Mouse (Mus musculus) adrenal gland, adult 8-10 months (tissue): Measurements from ENCODE around the gene Sema5a. TPM values are rescaled to one million over a fixed set of nuclear protein-coding genes. Genes with fewer than 3 reads are reported as not detected.
"Not testable (repeated sequence)": the region's sequence is repeated elsewhere in the genome, so short reads cannot be mapped to it uniquely, and the experiment has no call there.

ENCODE experiments used
- DNase-seq: peaks from one replicate; pipeline ENCODE4 v3.0.0; 2022
- total RNA-seq, 4 experiments: library from RNA; stranded (reverse); gene quantifications; 2 replicates each; pipeline ENCODE4 v1.2.4; 2022

Gene Sema5a
- 10 to 100 TPM; 16.9 to 21.6 (median 21.0) TPM for total RNA-seq

DNA sequence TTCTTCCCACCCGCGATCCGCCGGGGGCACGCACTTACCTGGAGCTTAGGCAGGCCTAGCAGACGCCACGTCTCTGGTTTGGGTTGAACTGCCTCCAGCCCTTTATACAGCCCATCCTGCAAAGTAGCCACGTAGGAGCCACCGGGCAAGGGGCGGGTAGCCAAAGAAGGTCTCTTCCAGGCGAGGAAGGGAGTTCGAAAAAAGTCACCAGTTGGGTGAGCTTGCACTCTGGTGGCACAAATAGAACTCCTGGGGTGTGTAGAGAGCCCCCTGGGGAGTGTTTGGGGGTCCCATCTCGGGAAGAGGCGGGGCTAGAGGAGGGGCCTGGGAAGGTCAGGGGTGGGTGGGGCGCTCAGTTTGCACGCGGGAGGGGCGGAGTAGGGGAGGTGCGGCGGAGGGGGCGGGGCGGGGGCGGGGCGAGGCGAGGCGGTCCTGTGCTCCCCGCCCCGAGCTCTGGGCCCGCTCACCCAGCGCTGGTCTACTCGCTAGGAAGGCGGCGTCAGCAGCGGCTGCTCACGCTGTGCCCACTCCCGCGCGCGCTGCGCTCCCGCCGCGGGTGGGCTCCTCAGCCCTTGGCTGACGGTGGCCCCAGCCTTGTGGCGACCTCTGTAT, at the start of gene Sema5a:
TSS of gene Sema5a (plus strand) at position 467 of the 612 bp plus-strand sequence.
- DNase-seq = peak; percentile 63

DNA sequence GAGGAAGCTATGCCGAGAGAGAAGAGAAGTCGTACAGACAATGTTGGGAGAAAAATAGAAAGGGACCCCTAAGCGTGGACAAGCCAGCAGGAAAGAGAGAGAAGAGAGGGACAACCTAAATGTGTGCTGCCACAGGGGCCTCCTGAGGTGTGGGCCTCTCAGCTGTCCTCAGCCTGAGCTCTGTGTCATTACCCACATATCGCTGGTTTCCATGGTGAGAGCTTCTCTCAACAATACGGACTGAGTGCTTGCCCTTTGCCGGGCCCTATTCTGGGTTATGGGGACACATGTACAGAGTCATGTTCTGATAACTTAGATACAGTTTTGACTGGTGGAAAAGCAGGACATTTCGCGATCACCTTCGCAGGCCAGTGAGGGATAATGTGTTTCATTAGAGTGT, 46.5 kb upstream of the Sema5a start:
- no peak for DNase-seq

DNA sequence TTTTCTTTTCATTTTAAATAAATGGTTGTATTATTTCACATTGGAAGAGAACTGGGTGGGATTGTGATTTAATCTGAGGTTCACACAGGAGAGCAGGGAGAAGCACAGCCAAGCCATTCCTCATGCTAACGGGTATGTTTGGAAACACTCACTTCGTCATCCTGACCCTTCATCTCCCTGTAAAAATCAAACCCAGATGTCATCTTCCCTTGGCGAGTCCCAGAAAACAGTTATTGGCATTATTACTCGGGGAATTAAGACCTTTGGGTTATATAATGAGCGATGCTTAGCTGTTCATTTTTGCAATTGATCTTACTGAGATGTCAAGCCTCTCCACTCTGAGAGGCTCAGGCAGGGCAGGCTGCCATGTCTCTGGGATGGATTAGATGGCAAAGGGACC, 46.0 kb upstream of the Sema5a start:
- no peak for DNase-seq

DNA sequence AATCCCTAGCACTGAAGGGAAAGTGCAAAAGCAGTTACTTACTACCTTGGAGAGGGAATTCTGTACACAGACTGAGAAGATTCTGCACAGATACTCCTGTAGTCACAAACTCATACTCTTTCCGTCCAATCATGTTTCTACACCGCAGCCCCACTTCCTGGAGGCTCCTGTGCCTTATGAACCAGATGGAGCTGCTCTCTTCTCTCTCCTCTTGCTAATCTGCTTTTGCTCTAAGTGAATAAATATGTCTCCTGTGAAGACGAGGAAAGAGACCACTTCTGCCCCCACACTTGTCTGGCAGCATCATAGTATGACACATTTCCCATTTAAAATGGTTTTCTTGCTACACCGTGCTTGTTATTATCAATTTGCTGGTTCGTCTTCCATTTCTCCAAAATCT, 41.4 kb upstream of the Sema5a start:
- DNase-seq = no peak

DNA sequence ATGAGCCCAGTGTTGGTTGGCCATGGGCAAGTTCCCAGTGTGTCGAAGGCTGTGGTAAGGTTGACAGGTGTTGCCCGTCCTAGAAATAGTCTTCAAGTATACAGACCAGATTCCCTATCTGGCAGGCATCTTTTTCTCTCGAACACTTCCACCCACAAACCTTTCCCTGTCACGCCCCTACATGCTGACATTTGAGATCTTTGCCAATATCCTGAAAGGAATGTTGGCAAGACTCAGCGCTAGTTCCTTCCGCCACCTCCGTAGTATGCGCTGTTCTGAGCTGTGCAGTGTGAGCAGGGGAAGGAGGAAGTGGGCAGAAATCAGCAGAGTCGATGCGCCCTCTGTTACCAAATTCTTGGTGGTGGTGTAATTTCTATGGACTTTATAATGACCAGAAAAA, 39.7 kb upstream of the Sema5a start:
- DNase-seq = no peak

DNA sequence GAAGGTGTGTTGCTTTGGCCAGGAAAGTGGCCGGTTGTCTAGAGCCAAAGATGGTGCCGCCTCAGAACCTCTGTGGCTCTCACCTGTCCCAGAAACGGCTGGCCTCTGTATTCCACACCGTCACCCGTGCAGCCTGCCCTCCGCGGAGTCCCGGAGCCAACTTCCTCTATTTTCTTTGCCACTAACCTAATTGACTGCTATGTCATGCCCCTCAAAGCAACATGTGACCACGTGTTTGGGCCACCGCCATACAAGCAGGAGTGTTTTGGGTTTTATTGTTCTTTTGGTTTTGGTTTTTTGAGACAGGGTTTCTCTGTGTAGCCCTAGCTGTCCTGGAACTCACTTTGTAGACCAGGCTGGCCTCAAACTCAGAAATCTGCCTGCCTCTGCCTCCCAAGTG, 29.9 kb upstream of the Sema5a start:
- not testable (repeated sequence) for DNase-seq

DNA sequence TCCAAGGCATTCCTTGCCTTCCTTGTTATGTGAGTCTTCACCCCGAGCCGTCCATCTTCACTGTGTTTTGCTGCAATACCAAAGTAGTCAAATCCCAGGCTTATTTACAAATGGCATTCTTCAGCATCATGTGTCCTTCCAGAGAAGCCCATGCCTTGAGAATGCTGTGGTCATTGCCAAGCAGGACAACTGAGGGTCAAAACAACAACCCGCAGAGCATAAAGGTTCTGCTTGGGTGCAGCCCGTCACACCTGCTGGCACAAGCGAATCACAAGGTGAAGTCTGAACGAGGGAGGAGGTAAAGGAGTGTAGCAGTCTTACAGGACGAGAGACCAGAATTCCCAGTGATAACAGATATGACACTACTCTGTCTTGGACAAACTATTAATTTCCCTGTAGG, 21.6 kb upstream of the Sema5a start:
- DNase-seq = no peak

DNA sequence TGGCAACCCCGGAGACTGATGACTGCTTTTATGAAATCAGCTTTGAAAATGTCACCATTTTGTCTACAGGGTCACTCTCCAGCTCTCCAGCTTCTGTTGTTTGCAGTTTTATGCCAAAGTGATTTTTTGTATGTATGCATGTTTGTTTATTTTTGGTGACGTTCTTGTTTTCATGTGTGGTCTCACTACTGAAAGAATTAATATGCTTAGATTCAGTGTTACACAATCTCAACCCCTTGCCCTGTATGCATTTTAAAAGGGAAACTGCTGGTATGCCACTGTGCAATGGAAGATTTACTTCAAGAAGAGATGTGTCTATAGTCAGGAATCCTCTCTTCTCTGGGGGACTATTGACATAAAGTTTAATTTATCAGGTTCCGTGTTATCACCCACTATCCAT, 19.2 kb upstream of the Sema5a start:
- no peak for DNase-seq

DNA sequence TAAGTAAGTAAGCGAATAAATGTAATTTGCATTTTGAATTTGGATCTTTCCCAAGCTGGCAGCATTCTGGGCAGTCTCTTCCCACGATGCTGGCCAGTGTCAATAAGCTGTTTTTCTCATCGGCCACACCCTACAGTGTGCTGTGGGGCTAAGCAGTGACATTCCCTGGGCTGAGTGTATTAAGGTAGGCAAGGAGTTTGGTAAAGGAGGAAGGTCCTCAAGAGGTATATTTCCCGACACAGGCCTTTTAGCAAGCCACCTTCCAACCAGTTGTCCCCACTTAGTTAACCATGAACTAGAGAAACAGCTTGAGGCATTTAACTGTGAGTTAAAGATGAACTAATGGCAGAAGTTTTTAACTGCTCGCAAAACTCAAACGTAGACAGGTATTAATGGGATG, 18.2 kb upstream of the Sema5a start:
- no peak for DNase-seq

DNA sequence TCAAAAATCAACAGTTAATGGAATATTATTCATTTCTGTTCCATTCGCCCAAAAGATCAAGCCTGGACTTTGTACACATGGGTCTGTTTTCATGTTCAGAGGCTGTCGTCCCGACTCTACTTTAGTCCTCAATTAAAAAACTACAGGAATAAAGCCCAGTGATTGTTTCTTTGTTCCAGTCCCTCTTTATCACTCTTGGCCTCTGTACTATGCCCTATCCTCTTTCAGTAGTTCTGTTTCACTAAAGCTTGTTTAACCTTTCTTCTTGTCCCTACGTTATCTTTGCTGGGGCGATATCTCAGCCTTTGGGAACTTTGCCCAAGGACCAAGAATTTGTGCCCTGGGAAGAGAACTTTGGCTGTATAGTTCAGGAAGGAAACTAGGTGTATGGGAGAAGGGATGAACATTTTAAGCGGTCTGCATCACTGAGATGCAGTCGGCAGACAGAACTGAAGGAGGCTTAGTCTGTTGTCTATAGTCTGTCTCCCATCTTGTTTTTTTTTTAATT, 17.7 kb upstream of the Sema5a start:
- peak; percentile 26 for DNase-seq

DNA sequence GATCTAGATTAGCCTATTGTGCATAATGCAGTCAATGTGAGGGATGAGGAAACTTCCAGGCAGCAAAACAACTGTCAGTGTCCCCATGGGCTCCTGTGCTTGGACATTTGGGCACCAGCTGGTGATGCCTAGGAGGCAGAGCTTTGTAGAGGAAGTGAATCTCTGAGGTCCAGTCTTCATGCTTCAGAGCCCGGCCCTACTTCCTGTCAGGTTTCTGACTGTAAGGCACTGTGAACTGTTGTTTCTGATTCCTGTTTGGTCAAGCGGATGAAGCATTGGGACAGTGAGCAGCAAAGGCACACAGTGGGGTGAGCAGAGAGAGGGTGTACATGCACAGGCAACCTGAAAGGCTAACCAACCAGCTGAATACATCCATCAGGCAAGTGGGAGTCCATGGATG, 14.5 kb upstream of the Sema5a start:
- no peak for DNase-seq

DNA sequence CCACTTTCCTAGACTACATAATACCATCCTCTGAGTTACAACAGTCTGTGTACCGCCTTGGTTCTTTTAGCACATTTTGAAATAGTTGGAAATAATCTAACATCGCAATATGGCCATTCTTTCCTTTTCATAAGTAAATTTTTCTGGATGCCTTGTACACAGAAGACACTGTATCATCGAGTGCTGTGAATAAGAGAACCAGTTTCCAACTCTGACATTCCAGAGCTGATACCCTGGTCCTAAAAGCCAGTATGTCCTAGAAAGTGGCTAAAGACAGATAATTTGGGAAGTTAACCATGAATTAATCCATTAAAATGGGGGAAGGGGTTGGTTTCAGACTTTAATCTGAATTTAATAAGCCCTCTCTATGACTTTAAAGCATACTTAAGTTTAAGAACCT, 12.4 kb upstream of the Sema5a start:
- DNase-seq = no peak

DNA sequence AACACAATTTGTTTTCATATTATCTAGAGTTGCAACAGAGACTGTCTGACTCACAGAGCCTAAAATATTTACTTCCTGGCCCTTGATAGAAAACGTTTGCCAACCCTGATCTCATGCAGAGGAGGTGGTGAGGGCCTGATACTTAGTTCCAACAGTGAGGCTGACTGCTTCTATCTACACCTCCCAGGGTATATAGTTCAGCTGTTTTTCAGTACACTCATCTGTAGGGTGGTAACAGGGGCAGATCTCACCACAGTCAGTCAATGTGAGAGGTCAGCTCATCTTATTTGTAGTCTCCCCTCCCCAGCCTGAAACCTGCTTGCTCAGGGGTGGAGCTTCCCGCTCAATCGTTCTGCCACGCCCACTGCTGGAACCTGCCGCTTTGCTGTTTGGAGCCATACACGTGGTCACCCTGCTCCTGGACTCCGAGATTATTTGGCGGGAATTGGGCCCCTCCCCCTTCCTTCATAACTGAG, 11.9 kb upstream of the Sema5a start:
- DNase-seq = peak; percentile 25

DNA sequence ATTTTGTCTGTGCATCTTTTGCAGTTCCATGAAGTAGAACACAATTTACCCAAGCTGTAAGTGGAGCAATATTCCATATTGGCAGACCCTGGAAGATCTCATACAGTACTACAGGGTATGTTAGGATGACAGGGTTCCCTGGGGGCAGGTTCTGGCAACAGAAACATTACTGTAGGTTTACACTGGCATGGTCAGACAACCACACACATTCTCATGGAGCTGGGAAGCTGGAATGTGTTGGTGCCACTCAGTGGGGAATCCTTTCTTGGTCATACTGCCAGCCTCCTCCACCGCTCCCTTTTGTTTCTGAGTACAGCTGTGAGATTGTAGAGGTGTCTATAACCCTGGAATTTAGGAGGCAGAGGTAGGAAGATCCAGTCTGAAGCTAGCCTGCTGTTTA, 11.2 kb upstream of the Sema5a start:
- DNase-seq = no peak

DNA sequence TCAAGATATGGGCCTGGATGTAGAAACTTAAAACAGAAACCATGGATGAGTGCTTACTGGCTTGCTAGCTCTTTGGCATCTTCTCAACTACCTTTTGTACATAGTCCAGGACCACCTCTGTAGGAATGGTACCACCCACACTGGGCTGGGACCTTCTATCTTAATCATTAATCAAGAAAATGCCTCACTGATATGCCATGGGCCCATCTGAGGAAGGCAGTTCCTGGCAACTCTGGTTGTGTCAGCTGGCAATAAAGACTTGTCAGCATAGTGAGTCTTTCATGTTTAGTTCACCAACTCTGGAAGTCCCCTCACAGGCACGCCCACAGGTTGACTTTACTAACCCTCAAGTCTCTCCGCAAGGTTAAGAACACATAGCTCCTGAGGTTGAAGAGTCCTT, 5.5 kb upstream of the Sema5a start:
- DNase-seq = no peak

DNA sequence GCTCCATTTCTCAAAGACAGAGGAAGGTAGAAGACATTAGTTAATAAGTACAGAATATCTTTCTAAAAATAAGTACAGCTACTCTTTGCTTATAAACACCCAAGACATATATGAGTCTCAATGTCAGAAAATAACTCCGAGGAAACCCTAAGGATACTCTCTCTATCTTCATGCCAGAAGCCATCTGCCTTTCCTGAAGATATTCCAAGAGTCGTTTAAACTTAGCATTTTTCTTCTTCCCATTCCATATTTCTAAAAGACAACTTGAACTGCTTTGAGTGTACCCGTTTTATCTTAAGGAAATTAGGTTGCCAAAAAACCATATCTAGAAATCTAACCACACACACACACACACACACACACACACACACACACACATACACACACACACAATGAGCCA, 4.5 kb upstream of the Sema5a start:
- no peak for DNase-seq

DNA sequence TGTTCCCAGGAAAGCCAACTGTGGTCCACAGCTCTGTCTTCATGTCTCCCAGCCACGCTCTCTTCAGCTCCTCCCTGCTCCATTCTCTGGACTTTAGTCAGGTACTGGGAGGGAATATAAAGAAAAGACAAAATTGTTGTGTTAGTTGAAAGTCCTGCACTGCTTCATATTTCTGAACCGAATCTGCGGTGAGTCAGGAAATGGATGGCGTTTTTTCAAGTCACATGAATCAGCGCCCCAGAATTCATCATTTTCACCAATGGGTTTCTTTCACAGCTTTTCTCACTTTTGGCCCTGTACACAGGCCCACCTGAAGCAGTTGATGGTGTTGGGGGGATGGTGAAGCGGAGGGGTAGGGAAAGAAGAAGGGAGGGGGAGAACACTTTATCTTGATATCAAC, 2.9 kb upstream of the Sema5a start:
- DNase-seq = no peak

DNA sequence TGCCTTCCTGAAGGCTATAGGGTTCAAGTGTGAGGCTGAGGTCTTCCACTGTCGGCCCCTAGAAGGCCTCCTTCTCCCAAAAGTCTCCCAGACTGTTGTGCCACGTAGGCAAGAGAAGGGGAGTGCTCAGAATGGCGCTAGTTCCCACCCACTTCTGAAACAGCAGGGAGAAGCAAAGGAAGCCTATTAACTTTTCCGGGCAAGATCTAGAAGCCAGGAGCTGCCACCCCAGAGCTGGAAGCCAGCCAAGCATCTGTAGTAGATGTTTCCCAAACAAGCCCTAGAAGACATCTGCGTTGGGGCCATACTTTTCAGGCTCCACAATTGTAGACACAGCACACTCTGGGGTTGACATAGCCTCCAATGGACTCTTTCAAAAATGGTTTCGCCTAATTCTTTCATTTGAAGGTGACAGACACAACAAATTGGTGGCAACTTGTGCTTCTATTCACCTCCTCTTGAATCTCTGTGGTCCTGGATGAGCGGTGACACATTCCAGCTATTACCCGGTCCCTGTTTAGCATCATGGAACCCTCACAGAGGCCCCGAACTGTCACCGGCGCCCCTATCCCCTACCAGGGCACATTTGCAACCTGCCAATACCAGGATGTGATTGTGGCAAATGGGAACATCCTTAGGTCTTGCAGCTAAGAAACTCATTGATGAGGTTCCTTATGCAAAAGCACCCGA, 1.4 kb upstream of the Sema5a start:
- DNase-seq = peak; percentile 32

DNA sequence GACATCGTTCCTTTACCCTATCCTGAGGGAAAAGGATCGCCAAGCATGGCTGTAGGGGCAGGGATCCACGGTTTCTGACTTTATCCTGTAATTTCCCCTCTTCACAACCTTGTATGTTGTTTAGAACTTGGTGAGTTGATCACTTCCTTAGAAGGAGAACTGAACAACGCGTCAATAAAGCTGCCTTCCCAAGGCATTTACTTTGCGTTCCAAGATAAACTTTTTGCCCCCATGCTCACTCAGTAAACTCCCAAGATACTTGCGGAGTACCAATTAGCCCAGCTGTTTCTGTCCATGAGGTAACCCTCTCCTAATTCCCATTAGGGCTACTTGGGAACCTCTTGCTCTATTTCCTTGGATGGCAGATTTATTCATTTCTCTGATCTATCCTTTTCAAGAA, 786 bp upstream of the Sema5a start:
- no peak for DNase-seq

DNA sequence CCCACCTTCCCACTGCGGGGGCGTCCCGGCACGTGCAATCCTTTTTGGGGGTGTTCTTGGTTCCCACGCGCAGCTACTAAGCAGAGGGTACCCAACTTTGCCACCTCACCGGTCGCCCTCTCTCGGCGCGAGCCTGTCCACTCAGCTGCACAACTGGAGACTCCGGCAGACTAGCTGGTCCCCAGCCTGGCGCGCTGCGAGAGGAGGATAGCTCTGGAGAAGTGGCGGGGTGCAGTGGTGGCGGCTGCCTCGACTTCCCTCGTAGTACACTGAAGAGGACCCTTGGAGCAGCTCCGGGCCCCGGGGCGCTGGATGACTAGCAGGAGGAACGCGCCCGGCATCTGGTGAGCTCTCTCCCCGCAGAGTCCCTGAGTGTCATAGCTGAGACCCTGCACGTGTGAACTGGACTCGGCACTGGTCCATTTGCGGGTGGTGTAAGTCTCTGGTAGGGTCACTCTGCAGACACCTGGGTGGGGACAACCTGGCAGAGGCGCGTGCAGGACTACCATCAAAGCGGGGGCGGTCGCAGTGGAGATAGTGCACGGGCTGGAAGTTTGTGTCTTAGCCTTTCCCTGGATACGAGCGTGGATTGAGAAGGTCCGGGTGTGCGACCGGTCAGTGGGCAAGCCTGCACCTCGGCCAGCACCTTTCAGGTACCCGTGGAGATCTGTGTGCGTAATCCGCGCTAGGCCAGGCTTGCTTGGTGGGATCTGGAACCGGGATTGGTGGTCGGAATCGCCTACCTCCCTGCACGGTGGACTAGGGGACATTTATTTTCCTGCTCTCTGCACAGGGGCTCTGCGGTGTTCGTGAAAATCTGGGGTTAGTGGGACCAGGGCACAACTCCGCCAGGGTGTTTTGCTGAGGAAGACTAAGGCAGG, 586 bp downstream of the Sema5a start:
- peak; percentile 55 for DNase-seq

DNA sequence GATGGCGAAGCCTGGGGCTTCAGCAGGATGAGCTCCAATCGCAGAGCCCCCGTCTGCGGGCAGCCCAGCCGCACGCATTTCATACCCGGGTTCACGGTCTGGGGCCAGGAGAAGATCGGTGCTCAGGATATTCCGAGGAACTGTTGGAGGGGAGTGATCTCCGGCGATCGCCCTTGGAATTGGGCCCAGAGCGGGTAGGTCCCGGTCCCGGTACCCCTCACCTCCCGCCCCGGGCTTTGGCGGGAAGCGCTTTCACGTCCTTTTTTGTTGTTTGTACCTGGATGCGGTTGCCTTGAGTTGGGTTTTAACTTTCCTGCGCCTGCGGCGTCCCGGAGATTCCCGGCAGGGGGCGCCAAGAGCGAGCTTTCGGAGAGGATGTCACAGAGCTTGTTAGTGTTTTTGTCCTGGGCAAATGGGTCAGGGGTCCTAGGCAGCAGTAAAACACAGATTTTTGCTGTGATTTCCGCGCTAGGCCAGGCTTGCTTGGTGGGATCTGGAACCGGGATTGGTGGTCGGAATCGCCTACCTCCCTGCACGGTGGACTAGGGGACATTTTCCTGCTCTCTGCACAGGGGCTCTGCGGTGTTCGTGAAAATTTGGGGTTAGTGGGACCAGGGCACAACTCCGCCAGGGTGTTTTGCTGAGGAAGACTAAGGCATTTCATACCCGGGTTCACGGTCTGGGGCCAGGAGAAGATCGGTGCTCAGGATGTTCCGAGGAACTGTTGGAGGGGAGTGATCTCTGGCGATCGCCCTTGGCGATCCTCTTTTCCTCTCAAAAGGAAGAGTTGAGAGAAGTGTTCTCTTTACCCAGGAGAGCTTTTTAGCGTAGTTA, 1.4 kb downstream of the Sema5a start:
- peak; percentile 77 for DNase-seq

DNA sequence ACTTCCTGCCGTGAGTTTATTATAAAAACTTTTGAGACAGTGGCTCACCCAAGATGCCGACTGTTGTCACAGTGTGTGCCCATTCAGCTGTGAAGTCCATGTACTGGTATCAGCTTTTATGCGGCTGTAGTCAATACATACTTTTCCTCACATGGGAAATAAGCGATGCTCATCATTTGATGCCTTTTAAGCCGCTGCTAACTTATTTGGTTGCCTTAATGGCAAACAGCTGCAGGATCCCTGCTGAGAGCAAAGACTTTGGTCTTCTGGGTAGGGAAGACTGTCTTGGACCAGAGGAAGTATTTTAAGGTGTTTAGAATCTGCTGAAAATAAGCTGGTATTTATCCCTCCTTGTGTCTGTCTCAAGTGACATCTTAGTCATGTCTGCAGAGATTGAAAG, 2.7 kb downstream of the Sema5a start:
- no peak for DNase-seq
